Mouse (Mus musculus) lung, adult 2 months (tissue): ENCODE data around the gene Ablim1.

ENCODE experiments used
- CTCF ChIP-seq: fragments of 200-500 bp; IDR thresholded peaks from 2 replicates; pipeline ENCODE4 v1.5.1; 2011; ENCODE audit warnings: mild to moderate bottlenecking, low read length, control low read depth; ENCODE audit not compliant: insufficient read depth
- POLR2A ChIP-seq: fragments of 200-500 bp; IDR thresholded peaks from 2 replicates; pipeline ENCODE4 v1.6.1; 2011; ENCODE audit warnings: low read depth, mild to moderate bottlenecking, control low read depth, low read length, borderline replicate concordance; ENCODE audit errors: extremely low read depth

DNA sequence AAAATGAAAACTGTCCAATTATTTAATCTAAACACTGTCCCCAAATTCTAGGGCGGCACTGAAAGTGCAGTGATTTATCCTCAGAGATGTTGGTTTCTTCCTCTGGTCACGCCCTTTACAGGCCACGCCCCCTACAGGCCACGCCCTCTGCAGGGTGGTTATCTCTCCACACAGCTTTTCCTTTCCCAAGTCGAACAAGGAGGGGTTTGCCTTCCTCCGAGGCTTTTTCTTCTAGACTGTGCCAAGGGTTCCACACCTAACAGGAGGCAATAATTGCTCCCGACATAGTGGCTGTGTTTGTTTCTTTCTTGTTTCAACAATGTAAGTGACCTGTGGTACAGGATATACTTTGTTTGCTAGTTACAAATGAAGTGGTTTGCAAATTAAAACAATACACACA lies 21.0 kb downstream of the Ablim1 start:
- TF ChIP-seq CTCF: no peak
- TF ChIP-seq POLR2A: no peak
